Mouse (Mus musculus): ENCODE data around the gene Lat. TPM values are rescaled to one million over a fixed set of nuclear protein-coding genes. Genes with fewer than 3 reads are reported as not detected.

The Lat gene
- total and polyA plus RNA-seq, 3 experiments = 0.62 to 1.2 TPM; not detected in 1

DNA sequence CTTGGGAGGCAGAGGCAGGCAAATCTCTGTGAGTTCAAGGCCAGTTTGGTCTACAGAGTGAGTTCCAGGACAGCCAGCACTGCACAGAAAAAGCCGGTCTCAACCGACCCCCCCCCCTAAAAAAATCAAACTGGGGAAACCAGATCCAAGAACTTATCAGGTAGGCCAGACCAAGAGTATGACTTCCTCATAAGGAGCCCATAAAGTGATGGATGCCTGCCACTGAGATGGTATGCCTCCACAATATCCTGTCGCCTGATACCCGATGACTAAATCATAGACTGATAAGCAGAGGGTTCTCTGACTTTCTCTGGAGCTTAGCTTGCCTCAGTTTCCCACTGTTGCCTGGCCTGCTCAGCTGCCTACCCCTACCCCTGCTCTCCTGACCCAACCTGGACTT lies 28.5 kb upstream of the Lat start:
- DNase-seq (ENCODE audit: low read depth, low spot score) = peak; percentile 70
- H3K4me3 ChIP-seq (ENCODE audit: control insufficient read depth in 1 of 2, insufficient read depth in 1 of 2, low read depth in 2 of 2, low read length in 2 of 2) = no peak overlapping the region
- H3K27me3 ChIP-seq (ENCODE audit: control insufficient read depth in 1 of 2, insufficient read depth in 2 of 2, low read length in 2 of 2) = no peaks in the 10 kb centered on the region
- no peaks in the 10 kb centered on the region for H3K9me3 ChIP-seq (replicated peaks; ENCODE audit: insufficient read depth, low read length)
- H3K79me2 ChIP-seq (ENCODE audit: control insufficient read depth, insufficient read depth, low read length, poor library complexity) = peaks cover 6% of the 10 kb centered on the region
- TF ChIP-seq POLR2A (IDR thresholded peaks at IDR 0.05; ENCODE audit: control insufficient read depth in 1 of 2, insufficient read depth in 1 of 2, low read depth in 1 of 2, low read length in 2 of 2, poor library complexity in 1 of 2) (no peak), ZNF384 (IDR thresholded peaks at IDR 0.05; ENCODE audit: low read depth, low read length) (no peak), ETS1 (IDR thresholded peaks at IDR 0.05; ENCODE audit: low read depth, low read length) (0 out of 2 replicates have a peak, but pooled peaks have one; percentile 36), RCOR1 (IDR thresholded peaks at IDR 0.05; ENCODE audit: low read depth, low read length) (peak; percentile 91), NELFE (IDR thresholded peaks at IDR 0.05; ENCODE audit: low read depth, low read length) (no peak), TCF12 (IDR thresholded peaks at IDR 0.05; ENCODE audit: low read depth, low read length) (peak; percentile 65; the same call in 1 of the 2 replicates), EP300 (IDR thresholded peaks at IDR 0.05; ENCODE audit: low read depth in 1 of 2, low read length in 2 of 2) (peak; percentile 67), TAL1 (IDR thresholded peaks at IDR 0.05; ENCODE audit: low read length) (peak; percentile 68), SIN3A (IDR thresholded peaks at IDR 0.05; ENCODE audit: low read length) (no peak), GATA1 (IDR thresholded peaks at IDR 0.05; ENCODE audit: low read depth, low read length) (peak; percentile 74), MEF2A (IDR thresholded peaks at IDR 0.05; ENCODE audit: extremely low read depth, insufficient replicate concordance, low read depth, low read length, poor library complexity, severe bottlenecking) (no peak)
- peaks cover 0 to 18% of the 10 kb centered on the region in 2 experiments; a peak in 2 of 4 replicates for H3K36me3 ChIP-seq (ENCODE audit: control insufficient read depth in 1 of 2, insufficient read depth in 2 of 2, low read length in 2 of 2)
- H3K27ac ChIP-seq (ENCODE audit: control insufficient read depth, low read depth, low read length) = peak overlapping the region; percentile 94; the same call in 1 of the 2 replicates
- H3K4me1 ChIP-seq (ENCODE audit: control insufficient read depth in 1 of 2, insufficient read depth in 2 of 2, low read length in 2 of 2) = peaks cover 0 to 14% of the 10 kb centered on the region in 2 experiments; a peak in 2 of 4 replicates
- no peak overlapping the region for H3K9ac ChIP-seq (ENCODE audit: control insufficient read depth, low read depth, low read length, poor library complexity, severe bottlenecking)

DNA sequence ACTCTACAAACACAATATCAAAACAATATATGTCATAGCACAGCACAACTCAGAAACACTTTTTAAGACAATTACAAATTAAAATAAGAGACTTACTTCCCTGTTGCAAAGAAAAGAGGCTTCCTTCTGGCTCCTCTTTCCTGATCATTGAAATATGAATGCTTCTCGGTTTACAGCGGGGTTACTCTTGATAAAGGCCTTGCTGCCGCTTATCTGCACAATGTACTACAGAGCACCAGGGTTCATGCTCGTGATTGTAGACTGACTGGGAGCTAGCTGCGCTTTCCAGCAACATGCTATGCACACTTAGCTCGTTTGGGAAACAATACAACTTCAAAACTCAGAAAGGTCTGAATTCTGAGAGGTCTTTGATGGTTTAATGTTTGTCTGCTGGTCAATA lies 27.9 kb upstream of the Lat start:
- TF ChIP-seq BHLHE40 (IDR thresholded peaks at IDR 0.05; ENCODE audit: borderline replicate concordance, low read depth, low read length) (peak; percentile 44; the same call in 1 of the 2 replicates), ZKSCAN1 (IDR thresholded peaks at IDR 0.05; ENCODE audit: low read depth, low read length) (0 out of 2 replicates have a peak, but pooled peaks have one; percentile 75), RCOR1 (IDR thresholded peaks at IDR 0.05; ENCODE audit: low read depth, low read length) (peak; percentile 57), TCF12 (IDR thresholded peaks at IDR 0.05; ENCODE audit: low read depth, low read length) (peak; percentile 15; the same call in 1 of the 2 replicates), TAL1 (IDR thresholded peaks at IDR 0.05; ENCODE audit: low read length) (no peak; the same call in 1 of the 2 replicates), GATA1 (IDR thresholded peaks at IDR 0.05; ENCODE audit: low read depth, low read length) (peak; percentile 71), POLR2AphosphoS5 (IDR thresholded peaks at IDR 0.05; ENCODE audit: borderline replicate concordance, low read depth, low read length) (no peak), EP300 (IDR thresholded peaks at IDR 0.05; ENCODE audit: low read depth in 1 of 2, low read length in 2 of 2) (peak in 1 of 2 experiments; percentile 32; a peak in 2 of 4 replicates), UBTF (IDR thresholded peaks at IDR 0.05; ENCODE audit: borderline replicate concordance, insufficient read depth, low read depth, low read length) (no peak), MYC (IDR thresholded peaks at IDR 0.05; ENCODE audit: low read depth, low read length) (0 out of 2 replicates have a peak, but pooled peaks have one; percentile 41), MXI1 (IDR thresholded peaks at IDR 0.05; ENCODE audit: low read depth, low read length) (peak; percentile 77)
- peak overlapping the region; percentile 67 for H3K9ac ChIP-seq (ENCODE audit: control insufficient read depth, low read depth, low read length, poor library complexity, severe bottlenecking)
- H3K36me3 ChIP-seq (ENCODE audit: control insufficient read depth in 1 of 2, insufficient read depth in 2 of 2, low read length in 2 of 2) = peaks cover 0 to 18% of the 10 kb centered on the region in 2 experiments; a peak in 2 of 4 replicates
- no peaks in the 10 kb centered on the region for H3K9me3 ChIP-seq (replicated peaks; ENCODE audit: insufficient read depth, low read length)
- peaks cover 6% of the 10 kb centered on the region for H3K79me2 ChIP-seq (ENCODE audit: control insufficient read depth, insufficient read depth, low read length, poor library complexity)
- H3K4me3 ChIP-seq (ENCODE audit: control insufficient read depth in 1 of 2, insufficient read depth in 1 of 2, low read depth in 2 of 2, low read length in 2 of 2) = peak overlapping the region; percentile 33 to 59
- H3K4me1 ChIP-seq (ENCODE audit: control insufficient read depth in 1 of 2, insufficient read depth in 2 of 2, low read length in 2 of 2) = peaks cover 0 to 14% of the 10 kb centered on the region in 2 experiments; a peak in 2 of 4 replicates
- H3K27me3 ChIP-seq (ENCODE audit: control insufficient read depth in 1 of 2, insufficient read depth in 2 of 2, low read length in 2 of 2) = no peaks in the 10 kb centered on the region
- H3K27ac ChIP-seq (ENCODE audit: control insufficient read depth, low read depth, low read length) = peak overlapping the region; percentile 94
- peak; percentile 71 for DNase-seq (ENCODE audit: low read depth, low spot score)
